Mouse (Mus musculus): ENCODE results near the gene 1700024B05Rik. TPM values are rescaled to one million over a fixed set of nuclear protein-coding genes. Genes with fewer than 3 reads are reported as not detected.
"Not testable (repeated sequence)": the region's sequence is repeated elsewhere in the genome, so short reads cannot be mapped to it uniquely, and the experiment has no call there.

1700024B05Rik gene
- not detected in 2 replicates for total RNA-seq (2015)
- not detected in 2 replicates for total RNA-seq (2017)

GRCm38 (mm10) chr14:41943695-41944094 lies at the start of gene 1700024B05Rik:
Gene 1700024B05Rik (plus strand): TSS chr14:41943995.
- ATAC-seq (replicated peaks; ENCODE audit: poor library complexity), result not testable (repeated sequence)

GRCm38 (mm10) chr14:41907190-41907589 lies 36.6 kb upstream of the 1700024B05Rik start, which contains the start of gene Gm7980:
Gene Gm7980 (minus strand): TSS chr14:41907290.
- ATAC-seq (replicated peaks; ENCODE audit: poor library complexity), result not testable (repeated sequence)

- not testable (repeated sequence) for ATAC-seq (replicated peaks; ENCODE audit: poor library complexity)
Measured at GRCm38 (mm10) chr14:41924649-41925048, 19.1 kb upstream of the 1700024B05Rik start, which contains the start of gene 1700049E17Rik1. Gene 1700049E17Rik1 (plus strand): TSS chr14:41924949.

GRCm38 (mm10) chr14:41964095-41964494 lies 20.3 kb downstream of the 1700024B05Rik start:
- ATAC-seq (replicated peaks; ENCODE audit: poor library complexity), result not testable (repeated sequence)

- ATAC-seq (replicated peaks; ENCODE audit: poor library complexity), result not testable (repeated sequence)
Measured at GRCm38 (mm10) chr14:41967827-41968226, 24.0 kb downstream of the 1700024B05Rik start, which contains the start of gene Gm6401. Gene Gm6401 (minus strand): TSS chr14:41967927.

- not testable (repeated sequence) for ATAC-seq (replicated peaks; ENCODE audit: poor library complexity)
Measured at GRCm38 (mm10) chr14:41968596-41968995, 24.8 kb downstream of the 1700024B05Rik start.

GRCm38 (mm10) chr14:41983225-41983624 lies 39.4 kb downstream of the 1700024B05Rik start, which contains the start of gene Gm3543:
Gene Gm3543 (minus strand): TSS chr14:41983325.
- not testable (repeated sequence) for ATAC-seq (replicated peaks; ENCODE audit: poor library complexity)

Other genes with a start within 250 kb of the 1700024B05Rik start
- not detected in 2 replicates for gene Gm8068, start 242.1 kb upstream of the 1700024B05Rik start, total RNA-seq (2015)
- not detected in 2 replicates for gene Gm8068, start 242.1 kb upstream of the 1700024B05Rik start, total RNA-seq (2017)
- not detected in 2 replicates for gene Gm7929, start 193.4 kb upstream of the 1700024B05Rik start, total RNA-seq (2015)
- gene Gm7929, start 193.4 kb upstream of the 1700024B05Rik start, total RNA-seq (2017), result not detected in 2 replicates
- not detected in 2 replicates for gene Gm47189, start 171.6 kb upstream of the 1700024B05Rik start, total RNA-seq (2015)
- gene Gm47189, start 171.6 kb upstream of the 1700024B05Rik start, total RNA-seq (2017), result not detected in 2 replicates
- not detected in 2 replicates for gene Gm7980, start 36.7 kb upstream of the 1700024B05Rik start, total RNA-seq (2015)
- not detected in 2 replicates for gene Gm7980, start 36.7 kb upstream of the 1700024B05Rik start, total RNA-seq (2017)
- not detected in 2 replicates for gene 1700049E17Rik1, start 19.0 kb upstream of the 1700024B05Rik start, total RNA-seq (2015)
- gene 1700049E17Rik1, start 19.0 kb upstream of the 1700024B05Rik start, total RNA-seq (2017), result not detected in 2 replicates
- gene Gm6401, start 23.9 kb downstream of the 1700024B05Rik start, total RNA-seq (2015), result not detected in 2 replicates
- not detected in 2 replicates for gene Gm6401, start 23.9 kb downstream of the 1700024B05Rik start, total RNA-seq (2017)
- not detected in 2 replicates for gene Gm3543, start 39.3 kb downstream of the 1700024B05Rik start, total RNA-seq (2015)
- not detected in 2 replicates for gene Gm3543, start 39.3 kb downstream of the 1700024B05Rik start, total RNA-seq (2017)
- gene Gm7951, start 173.4 kb downstream of the 1700024B05Rik start, total RNA-seq (2015), result not detected in 2 replicates
- gene Gm7951, start 173.4 kb downstream of the 1700024B05Rik start, total RNA-seq (2017), result not detected in 2 replicates
- gene Gm17027, start 218.6 kb downstream of the 1700024B05Rik start, total RNA-seq (2015), result not detected in 2 replicates
- gene Gm17027, start 218.6 kb downstream of the 1700024B05Rik start, total RNA-seq (2017), result not detected in 2 replicates
- not detected in 2 replicates for gene Gm3573, start 246.8 kb downstream of the 1700024B05Rik start, total RNA-seq (2015)
- gene Gm3573, start 246.8 kb downstream of the 1700024B05Rik start, total RNA-seq (2017), result not detected in 2 replicates